Mouse (Mus musculus): ENCODE measurements around the gene Loxl3.

Loxl3 gene

GRCm38 (mm10) chr6:83033249-83034185 lies at the start of gene Loxl3, which contains the start of gene Dok1:
Loxl3 (plus strand) TSS chr6:83034173.
Dok1 (minus strand) TSS chr6:83033471.
- no peak for DNase-seq

DNA sequence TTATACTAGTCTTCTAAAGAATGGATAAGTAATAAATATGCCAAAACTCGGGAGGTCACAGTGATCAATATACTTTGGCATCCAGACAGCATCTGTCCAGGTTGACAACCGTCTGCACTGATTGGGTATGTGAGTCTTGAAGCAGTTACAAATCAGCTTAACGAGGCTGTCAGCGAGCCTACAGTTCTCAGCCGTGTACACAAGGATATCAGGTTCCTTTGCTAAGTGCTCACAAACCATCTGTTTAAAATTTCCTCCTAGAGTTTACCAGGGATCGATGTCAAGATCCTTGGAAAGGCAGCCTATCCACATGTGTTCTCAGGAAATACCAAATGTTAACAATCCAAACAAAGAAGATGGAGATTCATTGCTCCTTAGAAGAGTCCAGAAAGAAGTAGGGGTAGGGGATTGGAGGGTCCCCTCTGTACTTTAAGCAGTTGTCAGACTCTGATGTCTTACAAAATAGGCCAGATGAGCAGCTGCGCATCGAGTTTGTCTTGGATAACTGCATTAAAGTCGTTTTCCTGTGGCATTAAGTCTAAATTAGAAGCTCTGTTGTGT lies 46.5 kb upstream of the Loxl3 start:
- DNase-seq = no peak

DNA sequence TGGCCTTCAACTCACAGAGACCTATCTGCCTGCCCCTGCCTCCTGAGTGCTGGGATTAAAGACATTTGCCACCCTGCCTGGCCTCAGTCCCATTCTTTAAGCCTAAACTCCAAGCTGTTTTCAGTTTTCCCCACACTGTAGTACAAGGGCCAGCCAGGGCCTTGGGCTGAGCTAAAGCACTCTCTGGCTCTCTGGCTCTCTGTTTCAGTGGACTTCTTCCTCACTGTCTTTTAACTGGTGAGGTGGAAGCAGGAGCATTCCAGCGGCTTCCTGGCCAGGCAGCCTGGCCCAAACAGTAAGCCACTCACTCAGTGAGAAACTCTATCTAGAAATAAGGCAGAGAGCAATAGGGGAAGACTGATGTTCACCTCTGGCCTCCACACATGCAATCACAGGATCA lies 40.3 kb upstream of the Loxl3 start:
- DNase-seq = no peak

DNA sequence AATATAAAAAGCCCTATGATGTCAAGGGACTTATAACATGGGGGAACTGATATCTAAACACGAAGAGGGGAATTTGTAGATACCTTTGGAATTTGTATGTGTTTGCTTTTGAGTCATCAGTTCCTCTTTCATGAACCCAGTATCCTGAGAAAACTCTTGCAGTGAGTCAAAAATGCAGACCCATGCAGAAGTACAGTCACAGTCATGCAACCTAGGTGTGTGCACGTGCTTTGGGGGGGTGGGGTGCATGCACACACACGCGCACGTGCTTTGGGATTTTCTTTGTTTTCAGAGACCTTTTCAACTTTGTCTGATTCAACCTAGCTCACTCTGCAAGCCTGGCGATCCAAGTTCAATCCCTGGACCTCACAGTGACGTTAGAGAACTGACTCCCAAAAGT lies 39.6 kb upstream of the Loxl3 start:
- no peak for DNase-seq

- DNase-seq = peak; percentile 94
Measured at GRCm38 (mm10) chr6:82996740-82997315, 37.1 kb upstream of the Loxl3 start.

DNA sequence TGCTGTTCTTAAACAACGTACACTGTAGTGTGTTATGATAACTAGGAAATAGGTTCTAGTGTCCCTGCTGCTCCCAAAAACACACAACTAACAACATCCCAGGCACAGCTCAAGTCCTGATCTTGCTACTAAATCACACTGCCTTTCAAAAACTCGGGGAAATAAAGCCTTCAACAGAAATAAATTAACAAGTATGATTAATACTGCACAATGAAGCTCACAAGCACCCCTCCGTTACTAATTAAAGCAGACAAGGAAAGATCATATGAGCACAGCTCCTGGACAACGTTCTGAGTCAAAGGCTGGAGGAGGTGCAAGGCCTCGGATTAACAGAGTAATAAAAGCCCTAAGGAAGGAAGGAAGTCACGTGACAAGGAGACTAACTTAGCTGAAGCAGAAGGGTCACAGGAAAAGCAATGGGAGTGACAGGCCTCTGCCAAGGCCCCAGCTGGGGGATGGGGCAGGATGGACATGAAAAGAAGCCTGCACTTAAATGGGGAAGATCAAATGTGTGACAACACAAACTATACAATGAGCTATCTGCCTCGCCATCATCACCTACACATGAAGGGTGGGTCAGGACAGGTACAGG lies 36.4 kb upstream of the Loxl3 start:
- peak; percentile 6 for DNase-seq

DNA sequence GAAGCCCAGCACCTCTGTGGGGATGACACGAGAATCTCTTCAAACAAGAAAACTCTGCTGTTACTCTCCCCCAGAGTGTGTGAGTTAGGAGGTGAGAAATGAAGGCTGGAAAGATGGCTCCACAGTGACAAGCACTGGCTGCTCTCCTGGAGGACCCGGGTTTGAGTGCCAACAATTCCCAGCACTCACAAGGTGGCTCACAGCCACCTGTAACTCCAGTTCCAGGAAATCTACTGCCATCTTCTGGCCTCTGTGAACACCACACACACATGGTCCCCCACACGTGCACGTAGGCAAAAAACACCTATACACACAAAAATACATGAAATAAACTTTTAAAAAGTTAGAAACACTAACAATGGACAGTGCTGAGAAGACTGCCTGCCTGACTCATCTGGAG lies 35.6 kb upstream of the Loxl3 start:
- DNase-seq = no peak

- DNase-seq = no peak
Measured at GRCm38 (mm10) chr6:82999986-83000385, 34.0 kb upstream of the Loxl3 start.

DNA sequence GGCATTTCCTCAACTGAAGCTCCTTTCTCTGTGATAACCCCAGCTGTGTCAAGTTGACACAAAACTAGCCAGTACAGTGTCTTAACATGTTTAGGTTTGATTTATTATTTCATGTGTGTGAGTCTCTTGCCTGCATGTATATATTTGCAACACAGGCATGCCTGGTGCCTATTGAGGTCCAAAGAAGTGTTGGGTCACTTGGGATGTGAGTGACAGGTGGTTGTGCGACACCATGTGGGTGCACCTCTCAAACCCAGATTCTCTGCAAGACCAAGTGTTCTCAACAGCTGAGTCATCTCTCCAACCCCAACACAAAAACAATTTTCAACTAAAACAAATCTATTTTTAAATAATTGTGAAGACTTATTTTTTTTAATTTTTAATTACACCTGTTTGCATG lies 30.9 kb upstream of the Loxl3 start:
- no peak for DNase-seq

DNA sequence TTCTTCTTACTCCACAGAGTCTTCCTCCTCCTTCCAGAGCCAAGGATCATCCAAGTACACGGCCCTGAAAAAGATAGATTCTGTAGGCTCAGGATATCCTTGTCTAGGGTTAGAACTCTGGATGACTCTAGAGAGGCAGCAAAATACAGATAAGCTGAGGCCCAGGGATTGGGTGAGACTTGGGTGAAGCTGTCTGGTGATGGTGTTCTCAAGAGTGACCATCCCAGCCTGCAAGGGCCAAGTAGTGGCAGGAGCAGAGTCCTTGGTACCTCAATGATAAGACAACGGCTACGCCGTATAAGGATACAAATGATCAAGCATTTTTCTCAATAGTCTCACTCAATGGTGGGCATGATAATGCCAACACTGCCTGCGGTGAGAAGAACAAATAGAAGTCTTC lies 30.1 kb upstream of the Loxl3 start:
- DNase-seq = no peak

DNA sequence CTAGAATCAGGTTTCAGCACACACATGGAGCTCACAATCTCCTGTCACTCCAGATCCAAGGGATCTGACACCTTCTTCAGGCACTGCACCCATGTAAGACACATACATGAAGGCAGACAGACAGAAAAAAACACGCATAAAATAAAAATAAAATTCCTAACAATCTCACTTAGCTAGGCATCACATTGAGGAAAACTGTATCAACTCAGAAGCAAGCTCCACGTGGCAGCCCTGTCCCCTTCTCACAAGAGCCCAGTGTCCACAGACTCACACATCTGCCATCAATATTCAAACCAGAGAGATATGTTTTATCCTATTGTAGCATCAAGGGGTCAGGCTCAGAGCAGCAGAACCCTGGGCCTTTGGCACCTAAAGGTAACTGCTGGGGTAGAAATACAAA lies 29.7 kb upstream of the Loxl3 start:
- DNase-seq = no peak

DNA sequence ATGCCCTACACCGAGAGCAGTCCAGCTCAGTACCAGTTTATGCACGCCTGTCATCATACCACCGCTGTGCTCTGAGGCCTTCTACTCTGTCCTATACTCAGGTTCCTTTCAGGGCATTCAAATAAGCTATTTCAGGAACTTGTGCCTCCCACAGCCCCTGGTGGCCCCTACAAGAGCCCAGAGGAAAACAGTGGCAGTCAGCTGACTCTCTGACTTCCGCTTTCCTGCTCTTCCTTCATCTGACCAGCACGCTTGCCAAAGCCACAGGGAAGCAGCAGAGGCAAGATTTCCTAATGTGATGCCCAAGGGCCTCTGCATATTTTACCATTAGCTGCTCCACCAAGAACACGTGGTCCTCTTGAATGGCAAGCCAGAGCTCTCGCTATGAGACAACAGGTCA lies 29.1 kb upstream of the Loxl3 start:
- no peak for DNase-seq

DNA sequence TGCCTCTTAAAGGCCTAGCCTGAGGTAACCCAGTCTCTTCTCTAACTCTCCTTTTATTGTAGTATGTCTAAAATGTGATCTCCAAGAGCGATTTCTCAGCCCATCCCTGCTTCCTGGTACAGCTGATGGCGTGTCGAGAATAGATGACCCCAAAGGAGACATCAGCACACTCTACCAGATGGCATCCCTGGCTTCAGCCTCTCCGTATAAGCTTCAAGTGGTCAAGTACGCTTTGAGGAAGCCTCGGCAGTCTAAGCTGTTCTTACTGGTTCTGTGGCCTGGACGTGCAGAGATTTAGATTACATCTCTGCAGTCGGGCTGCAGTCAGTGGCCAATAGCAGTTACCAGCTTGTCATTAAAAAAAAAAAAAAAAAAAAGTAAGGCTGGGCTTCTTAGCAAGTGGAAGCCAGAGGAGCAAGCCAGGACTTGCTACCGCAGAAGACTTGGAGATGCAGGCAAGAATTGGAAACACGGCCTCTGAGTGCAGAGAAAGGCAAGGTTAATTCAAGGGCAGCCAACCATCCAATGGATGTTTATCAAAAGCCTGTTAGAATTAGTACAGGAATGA lies 28.4 kb upstream of the Loxl3 start:
- DNase-seq = no peak

DNA sequence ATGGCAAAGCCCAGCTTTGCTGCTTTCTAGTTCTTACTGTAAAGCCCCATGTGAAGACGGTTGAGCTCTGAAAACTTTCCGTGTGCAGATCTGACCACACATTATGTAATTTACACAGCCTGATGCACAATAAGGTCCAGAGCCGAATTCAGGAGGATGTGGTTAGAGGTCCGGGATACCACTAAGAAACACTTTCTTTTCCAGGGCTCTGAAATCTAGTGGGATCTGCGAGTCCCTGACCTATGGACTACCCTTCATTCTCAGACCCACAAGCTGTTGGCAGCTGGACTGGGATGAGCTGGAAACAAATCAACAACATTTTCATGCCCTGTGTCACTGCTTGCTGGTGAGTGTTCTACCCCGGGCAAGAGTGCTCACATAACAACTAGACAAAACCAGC lies 27.9 kb upstream of the Loxl3 start:
- no peak for DNase-seq

GRCm38 (mm10) chr6:83008659-83009058 lies 25.3 kb upstream of the Loxl3 start:
- no peak for DNase-seq

GRCm38 (mm10) chr6:83010010-83010409 lies 24.0 kb upstream of the Loxl3 start:
- DNase-seq = no peak

DNA sequence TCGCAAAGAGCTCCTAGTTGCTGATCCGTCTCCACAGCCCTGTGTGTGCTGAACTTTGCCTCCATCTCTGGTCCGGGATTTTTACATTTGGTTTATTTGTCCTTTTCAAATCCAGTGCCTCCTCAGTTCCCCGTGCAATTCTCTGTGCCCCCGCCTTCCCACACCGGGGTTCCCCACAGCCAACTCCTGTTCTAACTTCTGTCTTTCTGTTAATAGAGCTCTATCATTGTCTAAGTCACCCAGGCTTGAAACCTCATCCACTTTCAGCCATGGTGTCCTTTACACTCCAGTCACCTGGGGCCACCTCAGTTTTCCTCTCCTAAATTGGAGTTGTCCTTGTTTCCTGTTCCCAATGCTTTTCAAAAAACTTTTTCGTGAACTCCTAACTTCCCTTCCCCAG lies 22.7 kb upstream of the Loxl3 start:
- no peak for DNase-seq

- no peak for DNase-seq
Measured at GRCm38 (mm10) chr6:83011756-83012155, 22.2 kb upstream of the Loxl3 start.

- no peak for DNase-seq
Measured at GRCm38 (mm10) chr6:83013444-83013843, 20.5 kb upstream of the Loxl3 start.

GRCm38 (mm10) chr6:83014482-83015466 lies 19.2 kb upstream of the Loxl3 start:
- no peak for DNase-seq

DNA sequence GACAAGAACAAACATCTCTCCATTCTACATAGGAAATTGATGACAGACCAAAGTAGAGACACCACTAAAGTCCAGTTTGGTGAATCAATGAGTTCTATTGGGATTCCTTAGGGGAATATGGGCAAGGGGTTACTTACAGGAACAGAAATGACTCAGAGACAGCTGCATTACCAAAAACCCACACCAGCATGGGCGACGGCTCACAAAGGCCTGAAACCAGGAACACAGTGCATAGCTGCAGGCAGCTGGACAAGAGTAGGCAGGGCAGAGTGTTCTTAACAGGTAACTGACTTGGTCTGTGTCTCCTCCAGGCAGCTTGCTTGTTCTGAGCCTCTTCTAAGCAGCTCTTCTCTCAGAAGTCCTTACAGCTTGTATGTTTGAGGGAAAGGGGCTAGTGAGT lies 18.2 kb upstream of the Loxl3 start:
- DNase-seq = no peak

- no peak for DNase-seq
Measured at GRCm38 (mm10) chr6:83017190-83017589, 16.8 kb upstream of the Loxl3 start.
